Mouse (Mus musculus): ENCODE measurements at regions not wholly inside any gene's neighbourhood (a gene's known extent, or its start where the extent isn't known, plus 50 kb on each side); places are given as distances from the start of the nearest gene placed in this dataset.
A peak's percentile ranks its signal among the peaks of the same experiment; 100 is the strongest.

GRCm38 (mm10) chr6:84407773-84408172 is 185.9 kb downstream of the Cyp26b1 start:
- H3K9me3 ChIP-seq (ENCODE audit: control insufficient read depth, low read length) = no peaks in the 10 kb centered on the region
- no peaks in the 10 kb centered on the region for H3K4me1 ChIP-seq (ENCODE audit: control insufficient read depth in 2 of 2, insufficient read depth in 2 of 2, low read length in 2 of 2)
- no peaks in the 10 kb centered on the region for H3K36me3 ChIP-seq (ENCODE audit: control insufficient read depth, insufficient read depth, low read length)
- no peak overlapping the region for H3K27ac ChIP-seq (replicated peaks in 1 of 2; ENCODE audit: control insufficient read depth in 1 of 2, insufficient read depth in 1 of 2, low read depth in 2 of 2, low read length in 2 of 2)
- no peak for ATAC-seq (ENCODE audit: insufficient number of reproducible peaks, insufficient read depth, low FRiP score, low read depth)
- H3K9ac ChIP-seq (ENCODE audit: low read length) = no peak overlapping the region
- no peak overlapping the region for H3K4me3 ChIP-seq (ENCODE audit: control insufficient read depth in 1 of 2, insufficient read depth in 1 of 2, low read depth in 1 of 2, low read length in 2 of 2)
- H3K4me2 ChIP-seq (ENCODE audit: low read length) = no peak overlapping the region
- peaks cover 12% of the 10 kb centered on the region for H3K27me3 ChIP-seq (ENCODE audit: control insufficient read depth, insufficient read depth, low read length)
- WGBS = 3% methylated on average over 6 of the region's 6 CpGs

DNA sequence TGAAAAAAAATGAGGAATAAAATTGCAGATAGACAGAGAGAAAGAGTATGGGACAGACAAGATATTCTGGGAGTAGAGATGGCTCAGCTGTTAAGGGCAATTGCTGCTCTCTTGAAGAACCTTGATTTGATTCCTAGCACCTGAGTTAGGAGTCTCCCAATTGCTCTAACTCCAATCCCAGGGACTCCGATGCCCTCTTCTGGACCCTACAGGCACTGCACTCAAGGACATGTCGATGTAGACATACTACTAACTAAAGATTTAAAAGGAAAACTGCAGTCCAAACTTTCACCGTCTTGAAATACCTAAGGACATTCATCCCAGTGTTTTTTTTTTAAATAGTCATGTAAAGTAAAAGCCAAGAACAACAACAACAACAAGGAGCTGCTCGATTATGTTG is 189.0 kb downstream of the Cyp26b1 start:
- Histone ChIP-seq H3K27me3 (ENCODE audit: control insufficient read depth, insufficient read depth, low read length) (peaks cover 12% of the 10 kb centered on the region), H3K27ac (replicated peaks in 1 of 2; ENCODE audit: control insufficient read depth in 1 of 2, insufficient read depth in 1 of 2, low read depth in 2 of 2, low read length in 2 of 2) (no peak overlapping the region), H3K9me3 (ENCODE audit: control insufficient read depth, low read length) (no peaks in the 10 kb centered on the region), H3K4me1 (ENCODE audit: control insufficient read depth in 2 of 2, insufficient read depth in 2 of 2, low read length in 2 of 2) (no peaks in the 10 kb centered on the region), H3K4me2 (ENCODE audit: low read length) (no peak overlapping the region), H3K9ac (ENCODE audit: low read length) (no peak overlapping the region), H3K36me3 (ENCODE audit: control insufficient read depth, insufficient read depth, low read length) (no peaks in the 10 kb centered on the region), H3K4me3 (ENCODE audit: control insufficient read depth in 1 of 2, insufficient read depth in 1 of 2, low read depth in 1 of 2, low read length in 2 of 2) (no peak overlapping the region)
- ATAC-seq (ENCODE audit: insufficient number of reproducible peaks, insufficient read depth, low FRiP score, low read depth) = no peak
- WGBS = 46% methylated on average over 4 of the region's 4 CpGs

- peaks cover 21% of the 10 kb centered on the region for H3K27me3 ChIP-seq (ENCODE audit: control insufficient read depth, insufficient read depth, low read length)
- no peak overlapping the region for H3K9ac ChIP-seq (ENCODE audit: low read length)
- no peaks in the 10 kb centered on the region for H3K36me3 ChIP-seq (ENCODE audit: control insufficient read depth, insufficient read depth, low read length)
- no peaks in the 10 kb centered on the region for H3K4me1 ChIP-seq (ENCODE audit: control insufficient read depth in 2 of 2, insufficient read depth in 2 of 2, low read length in 2 of 2)
- H3K4me3 ChIP-seq (ENCODE audit: control insufficient read depth in 1 of 2, insufficient read depth in 1 of 2, low read depth in 1 of 2, low read length in 2 of 2) = no peak overlapping the region
- no peak for ATAC-seq (ENCODE audit: insufficient number of reproducible peaks, insufficient read depth, low FRiP score, low read depth)
- WGBS = 38% methylated on average over 2 of the region's 2 CpGs
- no peak overlapping the region for H3K4me2 ChIP-seq (ENCODE audit: low read length)
- H3K27ac ChIP-seq (replicated peaks in 1 of 2; ENCODE audit: control insufficient read depth in 1 of 2, insufficient read depth in 1 of 2, low read depth in 2 of 2, low read length in 2 of 2) = no peak overlapping the region
- no peaks in the 10 kb centered on the region for H3K9me3 ChIP-seq (ENCODE audit: control insufficient read depth, low read length)
These were observed 191.3 kb downstream of the Cyp26b1 start for GRCm38 (mm10) chr6:84402431-84402830.

- ATAC-seq (ENCODE audit: insufficient number of reproducible peaks, insufficient read depth, low FRiP score, low read depth) = no peak
- Histone ChIP-seq H3K4me1 (ENCODE audit: control insufficient read depth in 2 of 2, insufficient read depth in 2 of 2, low read length in 2 of 2) (peaks cover 11 to 15% of the 10 kb centered on the region in 2 experiments), H3K4me3 (ENCODE audit: control insufficient read depth in 1 of 2, insufficient read depth in 1 of 2, low read depth in 1 of 2, low read length in 2 of 2) (no peak overlapping the region), H3K4me2 (ENCODE audit: low read length) (no peak overlapping the region), H3K27me3 (ENCODE audit: control insufficient read depth, insufficient read depth, low read length) (peaks cover 40% of the 10 kb centered on the region), H3K36me3 (ENCODE audit: control insufficient read depth, insufficient read depth, low read length) (no peaks in the 10 kb centered on the region), H3K9ac (ENCODE audit: low read length) (no peak overlapping the region), H3K27ac (replicated peaks in 1 of 2; ENCODE audit: control insufficient read depth in 1 of 2, insufficient read depth in 1 of 2, low read depth in 2 of 2, low read length in 2 of 2) (no peak overlapping the region), H3K9me3 (ENCODE audit: control insufficient read depth, low read length) (no peaks in the 10 kb centered on the region)
- whole genome bisulfite sequencing = 60% methylated on average over 6 of the region's 6 CpGs
These were observed 199.1 kb downstream of the Cyp26b1 start for GRCm38 (mm10) chr6:84394496-84395090.

DNA sequence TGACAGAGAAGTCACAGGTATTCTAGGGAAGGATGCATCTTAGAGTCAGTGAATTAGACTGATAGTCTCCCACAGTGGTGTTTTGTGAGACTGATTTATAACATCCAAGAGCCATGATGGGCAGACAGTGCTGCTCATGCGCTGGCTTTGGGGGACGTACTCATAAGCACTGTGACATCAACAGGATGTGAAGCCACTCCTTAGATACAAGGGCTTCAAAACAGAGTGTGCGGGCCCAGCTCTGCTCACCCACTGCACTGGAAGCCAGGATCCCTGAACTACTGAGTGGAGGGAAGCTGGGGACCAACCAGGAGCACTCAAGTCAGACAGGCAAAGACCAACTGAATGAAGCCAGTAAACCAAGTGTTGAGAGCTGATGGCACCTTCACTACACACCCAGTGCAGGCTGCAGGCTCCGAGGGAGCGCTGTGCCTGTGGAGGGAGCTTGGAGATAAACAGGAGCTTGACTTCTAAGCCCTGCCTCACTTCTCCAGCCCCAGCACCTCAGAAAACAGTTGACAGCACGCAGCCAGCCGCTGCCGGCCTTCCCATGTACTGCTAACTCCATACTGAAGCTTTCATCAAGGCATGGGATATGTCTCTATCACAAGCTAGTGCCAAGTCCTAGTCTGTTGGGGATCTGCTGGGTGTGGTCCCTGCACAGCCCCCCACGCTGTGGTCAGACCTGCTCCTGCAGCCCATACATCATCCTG is 200.0 kb downstream of the Cyp26b1 start:
- Histone ChIP-seq H3K27ac (replicated peaks in 1 of 2; ENCODE audit: control insufficient read depth in 1 of 2, insufficient read depth in 1 of 2, low read depth in 2 of 2, low read length in 2 of 2) (no peak overlapping the region), H3K4me1 (ENCODE audit: control insufficient read depth in 2 of 2, insufficient read depth in 2 of 2, low read length in 2 of 2) (peaks cover 11 to 15% of the 10 kb centered on the region in 2 experiments), H3K4me2 (ENCODE audit: low read length) (no peak overlapping the region), H3K9ac (ENCODE audit: low read length) (no peak overlapping the region), H3K36me3 (ENCODE audit: control insufficient read depth, insufficient read depth, low read length) (no peaks in the 10 kb centered on the region), H3K4me3 (ENCODE audit: control insufficient read depth in 1 of 2, insufficient read depth in 1 of 2, low read depth in 1 of 2, low read length in 2 of 2) (no peak overlapping the region), H3K27me3 (ENCODE audit: control insufficient read depth, insufficient read depth, low read length) (peaks cover 35% of the 10 kb centered on the region), H3K9me3 (ENCODE audit: control insufficient read depth, low read length) (no peaks in the 10 kb centered on the region)
- WGBS = 26% methylated on average over 9 of the region's 9 CpGs
- no peak for ATAC-seq (ENCODE audit: insufficient number of reproducible peaks, insufficient read depth, low FRiP score, low read depth)

GRCm38 (mm10) chr6:84392752-84393511 is 200.8 kb downstream of the Cyp26b1 start:
- Histone ChIP-seq H3K9ac (ENCODE audit: low read length) (no peak overlapping the region), H3K4me3 (ENCODE audit: control insufficient read depth in 1 of 2, insufficient read depth in 1 of 2, low read depth in 1 of 2, low read length in 2 of 2) (no peak overlapping the region), H3K9me3 (ENCODE audit: control insufficient read depth, low read length) (no peaks in the 10 kb centered on the region), H3K4me1 (ENCODE audit: control insufficient read depth in 2 of 2, insufficient read depth in 2 of 2, low read length in 2 of 2) (peaks cover 11 to 15% of the 10 kb centered on the region in 2 experiments), H3K4me2 (ENCODE audit: low read length) (no peak overlapping the region), H3K27ac (replicated peaks in 1 of 2; ENCODE audit: control insufficient read depth in 1 of 2, insufficient read depth in 1 of 2, low read depth in 2 of 2, low read length in 2 of 2) (no peak overlapping the region), H3K27me3 (ENCODE audit: control insufficient read depth, insufficient read depth, low read length) (peaks cover 34% of the 10 kb centered on the region), H3K36me3 (ENCODE audit: control insufficient read depth, insufficient read depth, low read length) (no peaks in the 10 kb centered on the region)
- WGBS = 73% methylated on average over 14 of the region's 14 CpGs
- peak; percentile 32; the same call in 1 of the 2 replicates for ATAC-seq (ENCODE audit: insufficient number of reproducible peaks, insufficient read depth, low FRiP score, low read depth)

DNA sequence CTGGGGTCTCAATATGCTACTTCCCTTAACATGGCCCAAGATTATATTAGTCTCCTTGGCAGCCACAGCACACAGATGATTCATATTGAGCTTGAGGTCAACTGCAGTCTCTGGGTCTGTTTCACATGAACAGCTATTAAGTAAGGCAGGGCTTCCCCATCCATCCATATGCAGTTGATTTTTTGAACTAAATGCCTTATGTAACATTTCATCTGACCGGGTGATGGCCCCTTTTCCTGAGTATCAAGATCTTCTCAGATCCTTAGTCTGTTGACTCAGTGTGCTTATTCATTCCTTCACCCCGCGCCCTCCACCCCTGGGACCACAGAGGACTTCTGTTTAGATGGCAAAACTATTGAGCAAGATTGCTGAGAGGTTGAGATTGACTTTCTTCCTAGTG is 202.7 kb downstream of the Cyp26b1 start:
- Histone ChIP-seq H3K9me3 (ENCODE audit: control insufficient read depth, low read length) (no peaks in the 10 kb centered on the region), H3K4me1 (ENCODE audit: control insufficient read depth in 2 of 2, insufficient read depth in 2 of 2, low read length in 2 of 2) (peaks cover 13 to 15% of the 10 kb centered on the region in 2 experiments), H3K36me3 (ENCODE audit: control insufficient read depth, insufficient read depth, low read length) (no peaks in the 10 kb centered on the region), H3K4me2 (ENCODE audit: low read length) (no peak overlapping the region), H3K4me3 (ENCODE audit: control insufficient read depth in 1 of 2, insufficient read depth in 1 of 2, low read depth in 1 of 2, low read length in 2 of 2) (no peak overlapping the region), H3K9ac (ENCODE audit: low read length) (no peak overlapping the region), H3K27ac (replicated peaks in 1 of 2; ENCODE audit: control insufficient read depth in 1 of 2, insufficient read depth in 1 of 2, low read depth in 2 of 2, low read length in 2 of 2) (no peak overlapping the region), H3K27me3 (ENCODE audit: control insufficient read depth, insufficient read depth, low read length) (peaks cover 35% of the 10 kb centered on the region)
- WGBS = 95% methylated on average over 3 of the region's 3 CpGs
- no peak for ATAC-seq (ENCODE audit: insufficient number of reproducible peaks, insufficient read depth, low FRiP score, low read depth)
